Mouse (Mus musculus) cerebellum, adult 2 months (tissue): ENCODE data around the gene Epas1.

Source experiments
- CTCF ChIP-seq: fragments of 200-500 bp; IDR thresholded peaks from 2 replicates; pipeline ENCODE4 v1.5.1; 2011; ENCODE audit warnings: low read depth, mild to moderate bottlenecking, control low read depth, low read length, moderate library complexity, borderline replicate concordance; ENCODE audit not compliant: insufficient read depth
- POLR2A ChIP-seq: fragments of 200-500 bp; IDR thresholded peaks from 2 replicates; pipeline ENCODE4 v1.6.1; 2011; ENCODE audit warnings: low read length, control low read depth, borderline replicate concordance; ENCODE audit not compliant: insufficient read depth

GRCm38 (mm10) chr17:86743351-86743941 is 10.1 kb upstream of the Epas1 start:
- TF ChIP-seq CTCF (no peak), POLR2A (no peak)
